Mouse (Mus musculus) embryonic facial prominence, embryonic 11.5 days (tissue): ENCODE data around the gene Ltk. TPM values are rescaled to one million over a fixed set of nuclear protein-coding genes. Genes with fewer than 3 reads are reported as not detected.

Experiments used
- ATAC-seq: fragments of 200-750 bp; cut with Nextera tagmentation; replicated peaks from 2 replicates; pipeline ENCODE4 v1.8.0; 2017; ENCODE audit warnings: low read depth; ENCODE audit not compliant: insufficient number of reproducible peaks, low FRiP score, low TSS enrichment
- DNase-seq: peaks from one replicate; pipeline ENCODE4 v3.0.0-alpha.2; 2015; ENCODE audit warnings: low spot score
- H3K27ac ChIP-seq: fragments of 300-500 bp; sonication (generic); replicated peaks from 2 replicates; pipeline ENCODE4 v1.5.1; 2014; ENCODE audit warnings: mild to moderate bottlenecking, low read depth, low read length, control low read depth
- H3K27me3 ChIP-seq: fragments of 300-500 bp; sonication (generic); 2 replicates; pipeline ENCODE4 v1.6.1; 2014; ENCODE audit warnings: mild to moderate bottlenecking, low read length, moderate library complexity, mixed read lengths; ENCODE audit not compliant: control insufficient read depth, insufficient read depth
- H3K36me3 ChIP-seq: fragments of 300-500 bp; sonication (generic); replicated peaks from 2 replicates; pipeline ENCODE4 v1.6.1; 2014; ENCODE audit warnings: low read depth, mild to moderate bottlenecking, low read length, moderate library complexity, mixed read lengths; ENCODE audit not compliant: control insufficient read depth, insufficient read depth
- H3K4me1 ChIP-seq: fragments of 300-500 bp; sonication (generic); 2 replicates; pipeline ENCODE4 v1.6.1; 2014; ENCODE audit warnings: low read length, mixed read lengths; ENCODE audit not compliant: control insufficient read depth, insufficient read depth
- H3K4me2 ChIP-seq: fragments of 300-500 bp; sonication (generic); 2 replicates; pipeline ENCODE4 v1.6.1; 2014; ENCODE audit warnings: low read depth, mild to moderate bottlenecking, control low read depth, low read length, moderate library complexity
- H3K4me3 ChIP-seq: fragments of 300-500 bp; sonication (generic); 2 replicates; pipeline ENCODE4 v1.5.1; 2014; ENCODE audit warnings: low read depth, low read length, control low read depth
- H3K9ac ChIP-seq: fragments of 300-500 bp; sonication (generic); replicated peaks from 2 replicates; pipeline ENCODE4 v1.6.1; 2014; ENCODE audit warnings: mild to moderate bottlenecking, control low read depth, low read length
- H3K9me3 ChIP-seq: fragments of 300-500 bp; sonication (generic); replicated peaks from 2 replicates; pipeline ENCODE4 v1.6.1; 2016; ENCODE audit warnings: mild to moderate bottlenecking, low read length, inconsistent platforms, mixed read lengths; ENCODE audit not compliant: control insufficient read depth
- WGBS: fragments of 180-500 bp; shearing (Covaris S2); extraction: QIAGEN DNeasy Blood & Tissue Kit; methylation state at CpG from one replicate; pipeline ENCODE4 v1.1.7; 2014; 5-methylcytosine and 5-hydroxymethylcytosine counted together
- polyA plus RNA-seq: library from polyadenylated mRNA; unstranded; fragments of >200 nt; fragmentation: Nextera tagmentation; extraction: Ambion mirVana; gene quantifications from 2 replicates; pipeline ENCODE4 v1.2.1, GENCODE M21; 2014

The Ltk gene
- polyA plus RNA-seq, 1 experiment from 2014 or later, result not detected

- WGBS, result 48% methylated on average over 15 of the region's 15 CpGs
- DNase-seq, result no peak
- ATAC-seq, result no peak
- H3K9ac ChIP-seq, result no peak overlapping the region; the same call in 1 of the 2 replicates
- peaks cover 4% of the 10 kb centered on the region for H3K4me1 ChIP-seq
- H3K27ac ChIP-seq, result no peak overlapping the region
- H3K9me3 ChIP-seq, result no peaks in the 10 kb centered on the region
- H3K27me3 ChIP-seq, result peaks cover 2% of the 10 kb centered on the region; the same call in 1 of the 2 replicates
- peak overlapping the region; percentile 84; the same call in 1 of the 2 replicates for H3K4me3 ChIP-seq
- no peaks in the 10 kb centered on the region for H3K36me3 ChIP-seq
- peak overlapping the region; percentile 97 for H3K4me2 ChIP-seq
Observed at GRCm38 (mm10) chr2:119800876-119801846, 40.9 kb upstream of the Ltk start.

- peaks cover 2% of the 10 kb centered on the region; the same call in 1 of the 2 replicates for H3K27me3 ChIP-seq
- H3K36me3 ChIP-seq, result no peaks in the 10 kb centered on the region
- no peak overlapping the region for H3K27ac ChIP-seq
- ATAC-seq (peak; percentile 11), DNase-seq (peak; percentile 44)
- no peaks in the 10 kb centered on the region for H3K9me3 ChIP-seq
- under 1% methylated on average over 25 of the region's 27 CpGs for WGBS
- H3K9ac ChIP-seq, result peak overlapping the region; percentile 91
- H3K4me2 ChIP-seq, result peak overlapping the region; percentile 97
- H3K4me1 ChIP-seq, result peaks cover 4% of the 10 kb centered on the region
- peak overlapping the region; percentile 84 for H3K4me3 ChIP-seq
Observed at GRCm38 (mm10) chr2:119799961-119800550, 39.8 kb upstream of the Ltk start.

GRCm38 (mm10) chr2:119799181-119799960, 39.1 kb upstream of the Ltk start:
- Histone ChIP-seq H3K27ac (no peak overlapping the region), H3K4me1 (peaks cover 4% of the 10 kb centered on the region), H3K9me3 (no peaks in the 10 kb centered on the region), H3K4me3 (peak overlapping the region; percentile 84), H3K27me3 (peaks cover 2% of the 10 kb centered on the region; the same call in 1 of the 2 replicates), H3K9ac (peak overlapping the region; percentile 91), H3K4me2 (peak overlapping the region; percentile 97), H3K36me3 (no peaks in the 10 kb centered on the region)
- DNase-seq (peak; percentile 61), ATAC-seq (peak; percentile 81)
- WGBS, result under 1% methylated on average over 38 of the region's 89 CpGs

- Histone ChIP-seq H3K9me3 (no peaks in the 10 kb centered on the region), H3K36me3 (no peaks in the 10 kb centered on the region), H3K27me3 (peaks cover 2% of the 10 kb centered on the region; the same call in 1 of the 2 replicates), H3K4me1 (peaks cover 4% of the 10 kb centered on the region), H3K9ac (no peak overlapping the region), H3K4me3 (no peak overlapping the region), H3K4me2 (no peak overlapping the region), H3K27ac (no peak overlapping the region)
- ATAC-seq (no peak), DNase-seq (peak; percentile 66)
- WGBS, result 11% methylated on average over 13 of the region's 13 CpGs
Observed at GRCm38 (mm10) chr2:119798246-119798927, 38.2 kb upstream of the Ltk start.

GRCm38 (mm10) chr2:119797279-119797783, 37.1 kb upstream of the Ltk start, which contains the start of gene Tyro3:
Gene Tyro3 (plus strand): TSS chr2:119797733.
- H3K4me3 ChIP-seq, result no peak within 1 kb of the TSS
- no peaks in the 10 kb centered on the region for H3K36me3 ChIP-seq
- ATAC-seq (no peak), DNase-seq (no peak)
- H3K27ac ChIP-seq, result no peak within 1 kb of the TSS
- H3K27me3 ChIP-seq, result peaks cover 2% of the 10 kb centered on the region; the same call in 1 of the 2 replicates
- H3K9me3 ChIP-seq, result no peaks in the 10 kb centered on the region
- H3K4me1 ChIP-seq, result peaks cover 2% of the 10 kb centered on the region
- WGBS, result 61% methylated on average over 5 of the region's 5 CpGs
- H3K4me2 ChIP-seq, result no peak within 1 kb of the TSS
- no peak within 1 kb of the TSS for H3K9ac ChIP-seq

GRCm38 (mm10) chr2:119789996-119790395, 29.8 kb upstream of the Ltk start:
- ATAC-seq (no peak), DNase-seq (no peak)
- WGBS, result 93% methylated on average over 2 of the region's 2 CpGs
- H3K4me2 ChIP-seq, result no peak overlapping the region
- H3K27ac ChIP-seq, result no peak overlapping the region
- no peak overlapping the region for H3K4me3 ChIP-seq
- no peak overlapping the region for H3K9ac ChIP-seq
- no peaks in the 10 kb centered on the region for H3K36me3 ChIP-seq
- H3K27me3 ChIP-seq, result no peaks in the 10 kb centered on the region
- no peaks in the 10 kb centered on the region for H3K4me1 ChIP-seq
- H3K9me3 ChIP-seq, result no peaks in the 10 kb centered on the region

- under 1% methylated on average over 44 of the region's 44 CpGs for WGBS
- Histone ChIP-seq H3K27ac (peak within 1 kb of the TSS; percentile 77; the same call in 1 of the 2 replicates), H3K9me3 (no peaks in the 10 kb centered on the region), H3K4me3 (peak within 1 kb of the TSS; percentile 51), H3K27me3 (no peaks in the 10 kb centered on the region), H3K36me3 (no peaks in the 10 kb centered on the region; the same call in 1 of the 2 replicates), H3K9ac (peak within 1 kb of the TSS; percentile 62), H3K4me2 (peak within 1 kb of the TSS; percentile 59), H3K4me1 (no peaks in the 10 kb centered on the region)
- ATAC-seq (peak; percentile 92), DNase-seq (peak; percentile 93)
Observed at GRCm38 (mm10) chr2:119787206-119787883, 27.1 kb upstream of the Ltk start, which contains the start of gene Rpap1. Gene Rpap1 (minus strand): TSS chr2:119787537.
